Mouse (Mus musculus) activated CD4-positive, CD25-positive, alpha-beta regulatory T cell, adult 4 months (primary cell): Measurements from ENCODE around the gene Clcf1. TPM values are rescaled to one million over a fixed set of nuclear protein-coding genes. Genes with fewer than 3 reads are reported as not detected.
A peak's percentile ranks its signal among the peaks of the same experiment; 100 is the strongest.

Source experiments
- ATAC-seq: one replicate; pipeline ENCODE4 v1.8.0; 2017
- polyA plus RNA-seq, 2 experiments: library from polyadenylated mRNA; unstranded; fragments of 100-300 nt; shearing (Covaris generic); gene quantifications; one replicate each; pipeline ENCODE4 v1.2.1; 2017

Clcf1 gene
- polyA plus RNA-seq, 2 experiments from 2014 or later = 19.7 to 29.7 TPM

- peak; percentile 78 for ATAC-seq
These were observed 43.3 kb downstream of the Clcf1 start for GRCm38 (mm10) chr19:4257216-4257896.

DNA sequence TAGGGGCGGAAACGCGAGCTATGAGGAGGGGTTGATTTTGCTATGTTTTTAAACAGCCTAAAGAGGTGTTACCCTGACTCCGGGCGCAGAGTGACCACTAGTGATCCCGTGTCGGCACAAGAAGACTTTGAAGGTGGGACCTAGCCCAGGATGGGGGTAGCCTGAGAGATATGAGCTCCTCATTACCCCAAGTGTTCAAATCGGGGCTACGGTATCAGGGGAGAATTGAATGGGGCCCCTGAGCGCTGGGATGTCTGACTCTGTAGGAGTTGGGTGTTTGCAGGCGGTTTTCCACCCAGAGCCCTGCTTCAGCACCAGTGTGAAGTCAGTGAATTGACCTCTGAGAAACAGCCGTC, 43.8 kb downstream of the Clcf1 start:
- ATAC-seq = no peak

- ATAC-seq = peak; percentile 37
These were observed 47.1 kb downstream of the Clcf1 start for GRCm38 (mm10) chr19:4261038-4261698.

DNA sequence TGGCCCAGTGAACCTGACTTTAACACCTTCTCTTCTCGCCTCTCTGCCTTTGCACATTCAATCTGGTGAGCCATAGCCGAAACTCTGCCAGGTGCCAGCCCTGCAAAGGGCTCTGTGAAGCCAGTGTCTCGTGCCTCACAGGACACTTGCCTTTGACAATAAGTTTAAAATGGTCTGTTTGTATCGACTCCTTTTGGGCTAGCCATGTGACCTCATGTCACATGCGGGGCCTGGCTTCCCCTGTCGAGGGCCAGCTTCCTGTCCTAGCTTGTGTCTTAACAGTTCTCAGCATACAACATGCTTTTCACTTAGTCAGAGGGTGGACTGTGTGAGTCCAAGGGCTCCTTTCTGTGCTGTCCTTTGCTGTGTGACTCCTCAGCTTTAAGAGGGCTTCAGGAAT, 48.7 kb downstream of the Clcf1 start:
- no peak for ATAC-seq

GRCm38 (mm10) chr19:4263702-4264101, 49.7 kb downstream of the Clcf1 start:
- no peak for ATAC-seq

GRCm38 (mm10) chr19:4264171-4264780, 50.2 kb downstream of the Clcf1 start:
- ATAC-seq = no peak

- no peak for ATAC-seq
These were observed 51.9 kb downstream of the Clcf1 start for GRCm38 (mm10) chr19:4265956-4266355.

GRCm38 (mm10) chr19:4268566-4269361, 54.7 kb downstream of the Clcf1 start, which contains the start of gene Ssh3:
TSS of gene Ssh3 (minus strand) at chr19:4269180.
- ATAC-seq = peak; percentile 61

GRCm38 (mm10) chr19:4270187-4270586, 56.1 kb downstream of the Clcf1 start:
- ATAC-seq = no peak

- no peak for ATAC-seq
These were observed 56.9 kb downstream of the Clcf1 start for GRCm38 (mm10) chr19:4270972-4271371.

Other genes starting within 250 kb of the Clcf1 start
- not detected for gene Aldh3b2, start 241.9 kb upstream of the Clcf1 start, polyA plus RNA-seq
- 1 to 10 TPM; 1.2 to 1.6 TPM for gene Acy3, start 227.7 kb upstream of the Clcf1 start, polyA plus RNA-seq
- not detected for gene Tbx10, start 221.5 kb upstream of the Clcf1 start, polyA plus RNA-seq
- gene Nudt8, start 213.7 kb upstream of the Clcf1 start, polyA plus RNA-seq = 10 to 100 TPM; 17.3 to 17.8 TPM
- gene Gm49405, start 213.6 kb upstream of the Clcf1 start, polyA plus RNA-seq = under 1 TPM; 0.19 to 0.42 TPM
- gene Doc2g, start 210.9 kb upstream of the Clcf1 start, polyA plus RNA-seq = 1 to 10 TPM in 1 of 2 experiments, under 1 TPM in 1; 0.45 to 1.5 TPM
- gene Ndufv1, start 201.4 kb upstream of the Clcf1 start, polyA plus RNA-seq = 100 to 1,000 TPM; 129 to 134 TPM
- 100 to 1,000 TPM; 481 to 485 TPM for gene Gstp1, start 176.3 kb upstream of the Clcf1 start, polyA plus RNA-seq
- 10 to 100 TPM; 11.1 to 23.5 TPM for gene Gstp2, start 168.2 kb upstream of the Clcf1 start, polyA plus RNA-seq
- 100 to 1,000 TPM; 202 to 218 TPM for gene Gstp3, start 154.7 kb upstream of the Clcf1 start, polyA plus RNA-seq
- not detected for gene Cabp2, start 132.7 kb upstream of the Clcf1 start, polyA plus RNA-seq
- 100 to 1,000 TPM; 372 to 419 TPM for gene Cdk2ap2, start 117.1 kb upstream of the Clcf1 start, polyA plus RNA-seq
- 10 to 100 TPM; 89.9 to 91.4 TPM for gene Pitpnm1, start 114.2 kb upstream of the Clcf1 start, polyA plus RNA-seq
- gene Aip, start 88.4 kb upstream of the Clcf1 start, polyA plus RNA-seq = 100 to 1,000 TPM; 171 to 215 TPM
- not detected for gene Gpr152, start 74.5 kb upstream of the Clcf1 start, polyA plus RNA-seq
- 1 to 10 TPM; 1.1 to 1.4 TPM for gene Cabp4, start 70.2 kb upstream of the Clcf1 start, polyA plus RNA-seq
- gene Coro1b, start 65.6 kb upstream of the Clcf1 start, polyA plus RNA-seq = 100 to 1,000 TPM; 212 to 255 TPM
- 1,000 to 10,000 TPM; 1,013 to 1,027 TPM for gene Ptprcap, start 60.6 kb upstream of the Clcf1 start, polyA plus RNA-seq
- gene Rps6kb2, start 50.9 kb upstream of the Clcf1 start, polyA plus RNA-seq = 10 to 100 TPM; 21.9 to 25.0 TPM
- 1 to 10 TPM; 6.1 to 7.2 TPM for gene Carns1, start 38.8 kb upstream of the Clcf1 start, polyA plus RNA-seq
- 100 to 1,000 TPM; 548 to 733 TPM for gene Tbc1d10c, start 23.0 kb upstream of the Clcf1 start, polyA plus RNA-seq
- 1,000 to 10,000 TPM in 1 of 2 experiments, 100 to 1,000 TPM in 1; 945 to 1,075 TPM for gene Ppp1ca, start 22.2 kb upstream of the Clcf1 start, polyA plus RNA-seq
- 10 to 100 TPM; 37.7 to 40.3 TPM for gene Rad9a, start 12.6 kb upstream of the Clcf1 start, polyA plus RNA-seq
- gene AC109138.7, start 119 bp downstream of the Clcf1 start, polyA plus RNA-seq = not detected
- 100 to 1,000 TPM; 117 to 151 TPM for gene Pold4, start 17.7 kb downstream of the Clcf1 start, polyA plus RNA-seq
- gene Ssh3, start 54.9 kb downstream of the Clcf1 start, polyA plus RNA-seq = 10 to 100 TPM in 1 of 2 experiments, 1 to 10 TPM in 1; 8.8 to 11.4 TPM
- 1 to 10 TPM; 1.5 to 2.1 TPM for gene Ankrd13d, start 68.9 kb downstream of the Clcf1 start, polyA plus RNA-seq
- gene Grk2, start 92.0 kb downstream of the Clcf1 start, polyA plus RNA-seq = 100 to 1,000 TPM in 1 of 2 experiments, 10 to 100 TPM in 1; 83.4 to 101 TPM
- 10 to 100 TPM; 54.9 to 68.6 TPM for gene Kdm2a, start 184.0 kb downstream of the Clcf1 start, polyA plus RNA-seq
- 1 to 10 TPM; 1.9 to 3.2 TPM for gene Rhod, start 225.2 kb downstream of the Clcf1 start, polyA plus RNA-seq